Mouse (Mus musculus): ENCODE results near the gene Olfr1321. TPM values are rescaled to one million over a fixed set of nuclear protein-coding genes. Genes with fewer than 3 reads are reported as not detected.

Olfr1321 gene
- polyA plus RNA-seq (2015; fragmentation: Nextera tagmentation; extraction: Ambion mirVana): not detected in 2 replicates

- no peaks in the 10 kb centered on the region for H3K4me1 ChIP-seq (replicated peaks)
- H3K27ac ChIP-seq: no peak within 1 kb of the TSS
- no peak within 1 kb of the TSS for H3K4me3 ChIP-seq
- no peak within 1 kb of the TSS for H3K9ac ChIP-seq
- ATAC-seq (ENCODE audit: low FRiP score): no peak
- H3K36me3 ChIP-seq: no peaks in the 10 kb centered on the region
- H3K27me3 ChIP-seq: no peaks in the 10 kb centered on the region
- no peak within 1 kb of the TSS for H3K4me2 ChIP-seq
- whole genome bisulfite sequencing: 86% methylated on average over 2 of the region's 2 CpGs
- no peaks in the 10 kb centered on the region for H3K9me3 ChIP-seq
These were observed at the start of gene Olfr1321 for GRCm38 (mm10) chrX:49734959-49735358. Gene Olfr1321 (minus strand): TSS chrX:49735059.

- 33% methylated on average over 2 of the region's 2 CpGs for WGBS
- Histone ChIP-seq H3K27ac (no peak overlapping the region), H3K9ac (no peak overlapping the region), H3K4me3 (no peak overlapping the region), H3K9me3 (no peaks in the 10 kb centered on the region), H3K27me3 (no peaks in the 10 kb centered on the region), H3K4me2 (no peak overlapping the region), H3K36me3 (no peaks in the 10 kb centered on the region), H3K4me1 (replicated peaks) (no peaks in the 10 kb centered on the region)
- no peak for ATAC-seq (ENCODE audit: low FRiP score)
These were observed 36.0 kb upstream of the Olfr1321 start for GRCm38 (mm10) chrX:49770828-49771227.

GRCm38 (mm10) chrX:49745192-49745591 is 10.3 kb upstream of the Olfr1321 start:
- Histone ChIP-seq H3K9ac (no peak overlapping the region), H3K4me3 (no peak overlapping the region), H3K4me2 (no peak overlapping the region), H3K4me1 (replicated peaks) (no peaks in the 10 kb centered on the region), H3K27me3 (no peaks in the 10 kb centered on the region), H3K9me3 (no peaks in the 10 kb centered on the region), H3K36me3 (no peaks in the 10 kb centered on the region), H3K27ac (no peak overlapping the region)
- no peak for ATAC-seq (ENCODE audit: low FRiP score)
- 35% methylated on average over 5 of the region's 5 CpGs for WGBS

Other genes starting within 250 kb of the Olfr1321 start
- gene Olfr1320, start 62.7 kb downstream of the Olfr1321 start, polyA plus RNA-seq (2015; fragmentation: Nextera tagmentation; extraction: Ambion mirVana): not detected in 2 replicates
- gene Igsf1, start 62.7 kb upstream of the Olfr1321 start, polyA plus RNA-seq (2015; fragmentation: Nextera tagmentation; extraction: Ambion mirVana): 7.0 and 7.9 TPM in 2 replicates
- not detected in 2 replicates for gene Olfr1322, start 156.4 kb upstream of the Olfr1321 start, polyA plus RNA-seq (2015; fragmentation: Nextera tagmentation; extraction: Ambion mirVana)

Measured in hindbrain, embryonic 13.5 days (tissue).